Mouse (Mus musculus): ENCODE results near the gene Plac1. TPM values are rescaled to one million over a fixed set of nuclear protein-coding genes. Genes with fewer than 3 reads are reported as not detected.
"Not testable (repeated sequence)": the region's sequence is repeated elsewhere in the genome, so short reads cannot be mapped to it uniquely, and the experiment has no call there.

Plac1 gene
- polyA plus RNA-seq, 1 experiment: not detected

- Histone ChIP-seq H3K4me3 (ENCODE audit: insufficient read depth, low read depth, low read length) (no peak overlapping the region), H3K27ac (ENCODE audit: insufficient read depth, low read depth, low read length) (no peak overlapping the region), H3K4me1 (ENCODE audit: control insufficient read depth, insufficient read depth, low read length) (no peaks in the 10 kb centered on the region)
- TF ChIP-seq CTCF (IDR thresholded peaks at IDR 0.05; ENCODE audit: insufficient read depth, low read depth, low read length): no peak
- TF ChIP-seq POLR2A (IDR thresholded peaks at IDR 0.05; ENCODE audit: insufficient read depth, low read depth, low read length): no peak
- 92% methylated on average over 4 of the region's 4 CpGs for WGBS
These were observed 201.7 kb downstream of the Plac1 start for GRCm38 (mm10) chrX:53038194-53038593.

GRCm38 (mm10) chrX:53029559-53029958 is 210.4 kb downstream of the Plac1 start:
- no peak for TF ChIP-seq POLR2A (IDR thresholded peaks at IDR 0.05; ENCODE audit: insufficient read depth, low read depth, low read length)
- no peak for TF ChIP-seq CTCF (IDR thresholded peaks at IDR 0.05; ENCODE audit: insufficient read depth, low read depth, low read length)
- Histone ChIP-seq H3K27ac (ENCODE audit: insufficient read depth, low read depth, low read length) (no peak overlapping the region), H3K4me3 (ENCODE audit: insufficient read depth, low read depth, low read length) (no peak overlapping the region), H3K4me1 (ENCODE audit: control insufficient read depth, insufficient read depth, low read length) (no peaks in the 10 kb centered on the region)
- WGBS: 84% methylated on average over 5 of the region's 5 CpGs

DNA sequence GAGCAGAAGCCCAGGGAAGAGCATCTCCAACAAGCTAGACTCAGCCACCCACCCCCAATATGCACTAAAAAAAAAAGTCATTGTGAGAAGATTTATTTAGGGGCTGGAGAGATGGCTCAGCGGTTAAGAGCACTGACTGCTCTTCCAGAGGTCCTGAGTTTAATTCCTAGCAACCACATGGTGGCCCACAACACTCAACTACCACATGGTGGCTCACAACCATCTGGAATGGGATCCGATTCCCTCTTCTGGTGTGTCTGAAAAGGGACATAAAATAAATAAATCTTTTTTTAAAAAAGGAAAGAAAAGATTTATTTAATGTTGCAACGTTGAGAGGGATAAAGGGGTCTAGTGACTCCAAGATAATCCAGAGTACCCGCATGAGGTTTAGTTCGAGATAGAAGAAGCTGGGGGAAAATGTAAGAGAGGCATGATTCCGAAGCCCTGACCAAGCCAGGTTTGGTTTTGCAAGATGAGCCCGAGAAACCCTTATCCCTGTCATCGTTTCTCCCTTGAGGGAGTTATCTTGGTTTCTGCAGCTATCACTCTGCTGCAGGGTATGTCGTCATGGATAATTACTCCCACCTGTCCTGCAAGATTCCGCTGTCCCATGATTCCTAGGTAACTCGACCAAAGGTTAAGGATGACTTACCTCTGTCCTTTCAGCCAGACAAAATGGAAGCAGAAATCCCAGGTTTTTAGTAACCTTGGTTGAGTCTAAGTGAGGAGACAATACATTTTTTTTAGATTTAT is 214.3 kb downstream of the Plac1 start:
- Histone ChIP-seq H3K4me1 (ENCODE audit: control insufficient read depth, insufficient read depth, low read length) (no peaks in the 10 kb centered on the region), H3K27ac (ENCODE audit: insufficient read depth, low read depth, low read length) (no peak overlapping the region), H3K4me3 (ENCODE audit: insufficient read depth, low read depth, low read length) (no peak overlapping the region)
- WGBS: 67% methylated on average over 11 of the region's 11 CpGs
- TF ChIP-seq CTCF (IDR thresholded peaks at IDR 0.05; ENCODE audit: insufficient read depth, low read depth, low read length) (no peak), POLR2A (IDR thresholded peaks at IDR 0.05; ENCODE audit: insufficient read depth, low read depth, low read length) (no peak)

- not testable (repeated sequence) for H3K27ac ChIP-seq (ENCODE audit: insufficient read depth, low read depth, low read length); H3K4me3 ChIP-seq (ENCODE audit: insufficient read depth, low read depth, low read length); H3K4me1 ChIP-seq (ENCODE audit: control insufficient read depth, insufficient read depth, low read length)
- 26% methylated on average over 3 of the region's 3 CpGs for WGBS
These were observed 215.6 kb downstream of the Plac1 start for GRCm38 (mm10) chrX:53024268-53024667.

DNA sequence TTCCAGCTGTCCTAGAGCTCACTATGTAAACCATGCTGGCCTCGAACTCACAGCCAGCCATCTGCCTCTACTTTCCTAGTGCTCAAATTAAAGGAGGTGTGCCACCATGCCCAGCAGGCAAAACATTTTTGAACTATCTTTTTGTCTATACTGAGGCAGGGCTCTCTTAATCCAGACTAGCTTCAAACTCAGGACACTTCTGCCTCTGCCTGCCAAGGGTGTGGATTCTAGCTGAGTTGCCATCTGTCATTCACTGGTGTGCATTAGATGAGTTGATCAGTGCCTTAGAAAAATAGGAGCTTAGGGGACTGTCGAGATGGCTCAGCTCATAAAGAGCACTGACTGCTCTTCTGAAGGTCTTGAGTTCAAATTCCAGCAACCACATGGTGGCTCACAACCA is 216.9 kb downstream of the Plac1 start:
- Histone ChIP-seq H3K4me1 (ENCODE audit: control insufficient read depth, insufficient read depth, low read length) (no peaks in the 10 kb centered on the region), H3K27ac (ENCODE audit: insufficient read depth, low read depth, low read length) (no peak overlapping the region), H3K4me3 (ENCODE audit: insufficient read depth, low read depth, low read length) (no peak overlapping the region)
- 93% methylated on average over 2 of the region's 2 CpGs for WGBS
- TF ChIP-seq CTCF (IDR thresholded peaks at IDR 0.05; ENCODE audit: insufficient read depth, low read depth, low read length): no peak
- no peak for TF ChIP-seq POLR2A (IDR thresholded peaks at IDR 0.05; ENCODE audit: insufficient read depth, low read depth, low read length)

Other genes with a start within 250 kb of the Plac1 start
- gene Fam122b, start 29.7 kb upstream of the Plac1 start, polyA plus RNA-seq (2012; ENCODE audit: insufficient read depth, insufficient read length, low replicate concordance, missing spikeins): not detected in 2 replicates
- not detected in 2 replicates for gene Fam122c, start 33.3 kb upstream of the Plac1 start, polyA plus RNA-seq (2012; ENCODE audit: insufficient read depth, insufficient read length, low replicate concordance, missing spikeins)
- not detected in 2 replicates for gene Mospd1, start 130.4 kb upstream of the Plac1 start, polyA plus RNA-seq (2012; ENCODE audit: insufficient read depth, insufficient read length, low replicate concordance, missing spikeins)
- not detected in 2 replicates for gene Etd, start 194.8 kb upstream of the Plac1 start, polyA plus RNA-seq (2012; ENCODE audit: insufficient read depth, insufficient read length, low replicate concordance, missing spikeins)